Mouse (Mus musculus): ENCODE measurements at regions not wholly inside any gene's neighbourhood (a gene's known extent, or its start where the extent isn't known, plus 50 kb on each side); places are given as distances from the start of the nearest gene placed in this dataset.
"Not testable (repeated sequence)": the region's sequence is repeated elsewhere in the genome, so short reads cannot be mapped to it uniquely, and the experiment has no call there.

DNA sequence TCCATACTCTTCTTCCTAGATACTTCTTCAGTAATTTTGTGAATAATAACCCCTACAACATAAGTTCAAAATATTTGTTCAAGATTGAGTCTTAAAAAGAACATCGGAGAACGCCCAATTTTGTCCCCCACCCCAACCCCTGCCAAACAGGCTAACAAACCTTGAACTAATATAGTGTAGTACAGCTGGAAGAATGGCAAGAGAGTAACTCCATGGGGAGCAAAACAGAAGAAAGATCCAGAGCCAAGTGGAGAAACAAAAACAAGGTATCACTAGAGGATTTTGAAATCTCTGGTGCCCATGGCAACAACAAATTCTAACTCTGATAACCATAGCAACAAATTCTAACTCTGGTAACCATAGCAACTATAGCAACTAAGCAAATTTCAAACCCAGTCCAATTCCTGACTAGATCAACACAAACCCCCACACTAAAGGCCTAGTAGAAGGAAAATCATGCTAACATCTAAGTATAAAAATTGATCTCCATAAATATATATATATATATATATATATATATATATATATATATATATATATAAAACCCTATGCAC, 74.2 kb upstream of the Magee2 start:
- no peak for ATAC-seq (replicated peaks; ENCODE audit: poor library complexity, severe bottlenecking)

DNA sequence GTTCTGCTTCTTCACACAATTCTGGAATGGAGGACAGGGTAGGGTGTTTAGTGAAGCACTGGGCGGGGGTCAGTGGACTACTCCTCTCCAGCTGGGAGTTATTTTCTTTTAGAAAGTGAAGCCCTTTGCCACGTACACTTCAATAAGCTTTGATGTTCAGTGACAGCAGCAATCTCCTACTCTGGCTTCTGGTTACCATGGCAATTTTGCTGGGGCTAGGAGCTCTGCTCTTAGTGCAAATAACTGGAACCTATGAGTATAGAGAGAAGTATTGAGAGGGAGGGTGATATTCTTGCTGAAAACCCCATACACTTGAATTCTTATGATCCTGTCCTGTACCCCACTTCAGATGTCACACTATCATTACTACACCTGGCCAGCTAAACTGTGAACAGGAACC, 94.5 kb upstream of the Magee2 start:
- ATAC-seq (replicated peaks; ENCODE audit: poor library complexity, severe bottlenecking), result no peak

DNA sequence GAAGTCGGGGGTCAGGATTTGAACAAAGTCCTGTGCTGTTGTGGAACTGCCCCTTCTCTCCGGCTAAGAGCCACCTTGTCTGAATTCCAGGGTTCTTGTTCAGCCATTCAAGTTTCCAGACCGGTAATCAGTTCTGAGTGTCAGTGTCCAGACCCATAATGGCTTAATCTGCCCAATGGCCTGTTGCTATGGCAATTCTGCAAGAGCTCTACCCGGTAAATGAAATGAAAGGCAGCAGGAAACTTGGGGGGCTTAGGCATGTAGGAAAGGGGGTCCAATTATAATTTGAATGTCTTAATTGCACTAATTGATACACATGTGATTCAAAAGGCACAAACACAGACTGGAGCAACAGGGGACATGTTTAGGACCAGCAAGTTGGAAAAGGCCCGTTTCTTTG, 95.7 kb upstream of the Magee2 start:
- not testable (repeated sequence) for ATAC-seq (replicated peaks; ENCODE audit: poor library complexity, severe bottlenecking)

DNA sequence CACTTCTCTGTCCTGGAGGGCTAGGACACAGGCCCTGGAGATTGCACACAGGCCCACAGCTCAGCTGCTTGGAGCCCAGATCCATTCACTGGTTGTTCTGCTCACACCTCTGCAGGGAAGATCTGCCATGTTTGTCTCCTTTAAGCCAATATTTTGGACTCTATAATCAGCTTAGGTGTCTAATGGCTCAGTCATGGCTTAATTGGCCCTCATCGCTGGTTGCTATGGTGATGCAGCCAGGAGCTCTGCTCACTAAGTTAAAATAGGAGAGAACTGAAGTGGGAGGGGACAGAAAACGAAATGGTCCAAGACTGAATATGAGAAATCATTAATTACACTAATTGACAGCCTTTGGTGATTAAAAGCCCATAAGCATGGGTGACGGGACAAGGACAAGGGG, 96.3 kb upstream of the Magee2 start:
- not testable (repeated sequence) for ATAC-seq (replicated peaks; ENCODE audit: poor library complexity, severe bottlenecking)

DNA sequence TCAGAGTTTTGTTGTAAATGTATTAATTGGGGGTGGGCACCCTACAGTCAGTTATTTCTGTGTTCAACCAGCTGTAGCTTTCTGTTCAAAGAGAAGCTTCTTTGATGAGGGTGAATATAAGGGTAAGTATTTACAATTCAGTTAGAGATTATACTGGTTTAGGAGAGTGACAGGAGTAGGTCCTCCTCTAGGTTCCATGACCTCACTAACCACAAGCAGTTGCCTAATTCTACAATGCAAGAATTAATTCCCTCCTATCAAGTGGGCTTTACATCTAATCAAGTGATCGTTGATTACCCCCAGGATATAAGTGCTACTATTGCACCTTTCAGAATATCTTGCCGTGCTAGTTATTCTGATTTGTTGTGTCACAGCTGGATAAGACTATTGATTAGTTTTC, 101.1 kb upstream of the Pbdc1 start:
- peak; percentile 85 for ATAC-seq (replicated peaks; ENCODE audit: poor library complexity, severe bottlenecking)

DNA sequence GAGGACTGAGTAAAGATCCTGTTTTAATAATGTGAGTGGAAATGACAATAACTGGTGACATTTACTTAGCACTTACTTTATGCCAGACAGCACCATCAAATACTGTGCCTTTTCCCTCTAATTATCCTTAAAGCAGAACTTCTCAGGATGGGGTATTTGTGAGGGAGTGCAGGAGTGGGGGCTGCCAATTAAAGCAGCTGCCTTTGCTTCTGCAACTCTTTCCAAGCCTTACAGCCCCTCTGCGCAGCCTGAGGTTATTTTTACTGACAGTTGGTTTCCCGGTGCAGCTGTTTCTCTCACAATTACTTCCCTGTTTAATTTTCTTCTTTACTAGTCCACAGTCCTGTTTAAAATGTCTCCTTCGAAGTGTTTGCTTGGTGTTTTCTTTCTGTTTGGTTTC, 76.3 kb upstream of the Pbdc1 start:
- peak; percentile 59 for ATAC-seq (replicated peaks; ENCODE audit: poor library complexity, severe bottlenecking)

DNA sequence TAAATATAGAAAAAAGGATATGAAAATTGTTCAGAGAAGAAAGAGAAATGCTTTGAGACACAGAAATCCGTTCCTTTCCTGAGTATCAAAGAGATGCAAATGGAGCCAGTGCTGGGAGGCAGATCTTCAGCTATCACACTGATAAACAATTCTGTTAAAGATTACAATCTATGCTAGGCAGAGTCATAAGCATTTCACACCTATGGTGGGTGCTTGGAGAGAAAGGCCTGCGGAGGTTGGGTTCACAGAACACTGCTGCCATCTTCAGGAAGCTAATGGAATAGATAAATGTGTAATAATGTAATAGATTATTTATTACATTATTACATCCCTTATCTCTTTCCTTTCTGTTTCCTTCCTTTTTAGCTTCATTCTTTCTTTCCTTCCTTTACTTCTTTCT, 73.1 kb upstream of the Pbdc1 start:
- peak; percentile 67 for ATAC-seq (replicated peaks; ENCODE audit: poor library complexity, severe bottlenecking)

All from granulocyte monocyte progenitor cell, adult 5-6 weeks (primary cell).